Mouse (Mus musculus) heart, adult 2 months (tissue): Measurements from ENCODE around the gene Ttpal. TPM values are rescaled to one million over a fixed set of nuclear protein-coding genes. Genes with fewer than 3 reads are reported as not detected.

Experiments
- DNase-seq, 2 experiments: peaks; one replicate each; pipeline ENCODE4 v3.0.0; 2021
- H3K27ac ChIP-seq: fragments of 200-600 bp; 2 replicates; pipeline ENCODE4 v1.8.1; 2022
- H3K27me3 ChIP-seq: fragments of 200-500 bp; 2 replicates; pipeline ENCODE4 v1.6.1; 2012; ENCODE audit warnings: mild to moderate bottlenecking, low read length, inconsistent platforms, mixed read lengths; ENCODE audit not compliant: control insufficient read depth, insufficient read depth
- H3K36me3 ChIP-seq: fragments of 200-500 bp; 2 replicates; pipeline ENCODE4 v1.6.1; 2012; ENCODE audit warnings: low read length, inconsistent platforms; ENCODE audit not compliant: control insufficient read depth, insufficient read depth
- H3K4me1 ChIP-seq: fragments of 200-500 bp; 2 replicates; pipeline ENCODE4 v1.6.1; 2011; ENCODE audit warnings: low read length; ENCODE audit not compliant: control insufficient read depth, insufficient read depth
- H3K4me3 ChIP-seq: fragments of 200-600 bp; 2 replicates; pipeline ENCODE4 v1.8.1; 2022
- H3K79me2 ChIP-seq: fragments of 200-500 bp; replicated peaks from 2 replicates; pipeline ENCODE4 v1.6.1; 2012; ENCODE audit warnings: mild to moderate bottlenecking, inconsistent platforms, low read length, moderate library complexity, mixed read lengths; ENCODE audit not compliant: control insufficient read depth, insufficient read depth
- H3K9ac ChIP-seq: fragments of 200-500 bp; 2 replicates; pipeline ENCODE4 v1.6.1; 2012; ENCODE audit warnings: low read depth, mild to moderate bottlenecking, control low read depth, inconsistent platforms, low read length, mixed read lengths
- CTCF ChIP-seq: fragments of 200-600 bp; IDR thresholded peaks from 2 replicates; pipeline ENCODE4 v1.8.1; 2022; ENCODE audit warnings: antibody characterized with exemption, mild to moderate bottlenecking, moderate library complexity
- EP300 ChIP-seq: fragments of 200-500 bp; IDR thresholded peaks from 2 replicates; pipeline ENCODE4 v1.6.1; 2011; ENCODE audit warnings: low read depth, low read length, control low read depth; ENCODE audit not compliant: insufficient read depth
- POLR2A ChIP-seq: fragments of 200-500 bp; IDR thresholded peaks from 2 replicates; pipeline ENCODE4 v1.6.1; 2011; ENCODE audit warnings: mild to moderate bottlenecking, low read depth, low read length, control low read depth; ENCODE audit not compliant: insufficient read depth
- WGBS: fragments of 180-500 bp; shearing (Covaris S2); methylation state at CpG from one replicate; pipeline ENCODE4 v1.1.7; 2018; 5-methylcytosine and 5-hydroxymethylcytosine counted together
- intact Hi-C: fragments of 180-260 bp; cut with DNase I; formaldehyde crosslinking; loops from one replicate; pipeline ENCODE4 v1.15.1; 2025
- polyA plus RNA-seq: library from polyadenylated mRNA; depleted of rRNA; stranded (reverse); fragments of >200 nt; gene quantifications from 2 replicates; pipeline ENCODE4 v1.2.3, GENCODE M21; 2012
- total RNA-seq, 2 experiments: library from RNA; stranded (reverse); gene quantifications; 2 replicates each; pipeline ENCODE4 v1.2.3; 2021

Ttpal gene
- total and polyA plus RNA-seq, 3 experiments: 11.0 to 13.6 (median 11.0) TPM

DNA sequence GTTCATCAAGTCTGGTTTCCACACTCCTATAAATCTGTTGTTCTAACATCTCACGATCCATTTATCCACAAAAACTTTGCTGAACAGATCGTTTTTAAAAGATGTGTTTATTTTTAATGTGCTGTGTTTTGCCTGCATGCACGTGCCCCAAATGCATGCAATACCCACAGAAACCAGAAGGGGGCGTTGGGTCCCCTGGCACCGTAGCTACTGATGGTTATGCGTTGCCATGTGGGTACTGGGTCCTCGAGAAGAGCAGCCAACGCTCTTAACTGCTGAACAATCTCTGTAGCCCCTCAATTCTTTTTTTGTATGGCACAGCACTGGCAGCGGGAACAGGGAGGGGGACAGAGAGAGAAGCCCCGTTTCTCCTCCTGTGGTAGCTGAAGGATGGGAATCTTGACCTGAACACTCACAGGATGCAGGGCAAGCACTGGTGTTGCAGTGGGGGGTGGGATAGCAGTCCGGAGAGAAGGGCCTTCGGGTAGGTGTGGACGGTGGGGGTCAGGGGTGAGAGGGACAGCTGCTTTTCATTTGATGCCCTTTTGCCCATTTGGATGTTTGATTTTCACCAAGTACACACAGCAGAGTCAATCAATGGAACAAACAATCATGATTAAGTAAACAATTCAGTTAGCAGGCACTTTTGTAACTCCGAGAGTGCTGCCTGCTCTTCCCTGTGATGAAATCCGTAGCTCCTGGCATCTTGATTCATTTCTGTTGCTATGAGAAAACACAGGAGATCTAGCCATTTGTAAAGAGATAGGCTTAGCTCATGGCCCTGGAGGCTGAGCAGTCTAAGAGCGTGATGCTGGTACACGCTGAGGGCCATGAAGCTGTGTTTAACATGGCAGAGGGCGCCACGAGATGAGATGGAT lies 15.5 kb upstream of the Ttpal start:
- TF ChIP-seq POLR2A: no peak
- peak; percentile 76 for TF ChIP-seq CTCF
- no peak overlapping the region for H3K4me3 ChIP-seq
- H3K27ac ChIP-seq: no peak overlapping the region
- intact Hi-C loops: no loop called here
- H3K36me3 ChIP-seq: no peaks in the 10 kb centered on the region
- no peaks in the 10 kb centered on the region; the same call in 1 of the 2 replicates for H3K4me1 ChIP-seq
- no peaks in the 10 kb centered on the region for H3K27me3 ChIP-seq
- H3K79me2 ChIP-seq: no peaks in the 10 kb centered on the region
- H3K9ac ChIP-seq: no peak overlapping the region
- DNase-seq: no peak
- WGBS: 57% methylated on average over 19 of the region's 19 CpGs

GRCm38 (mm10) chr2:163587506-163587905 lies 14.6 kb upstream of the Ttpal start:
- 21% methylated on average over 5 of the region's 5 CpGs for WGBS
- TF ChIP-seq POLR2A (no peak), EP300 (no peak), CTCF (no peak)

GRCm38 (mm10) chr2:163590211-163590610 lies 11.9 kb upstream of the Ttpal start:
- 54% methylated on average over 12 of the region's 12 CpGs for WGBS
- TF ChIP-seq POLR2A (peak; percentile 19; the same call in 1 of the 2 replicates), CTCF (no peak)
- Histone ChIP-seq H3K4me3 (no peak overlapping the region), H3K27me3 (no peaks in the 10 kb centered on the region), H3K27ac (no peak overlapping the region), H3K36me3 (no peaks in the 10 kb centered on the region), H3K4me1 (peaks cover 8% of the 10 kb centered on the region), H3K9ac (no peak overlapping the region), H3K79me2 (no peaks in the 10 kb centered on the region)
- intact Hi-C loops: no loop called here
- peak in 1 of 2 experiments; percentile 18 for DNase-seq

More at GRCm38 (mm10) chr2:163587506-163587905, 14.6 kb upstream of the Ttpal start:
- H3K4me3 ChIP-seq: no peak overlapping the region
- H3K27me3 ChIP-seq: no peaks in the 10 kb centered on the region
- H3K9ac ChIP-seq: no peak overlapping the region
- no peak overlapping the region for H3K27ac ChIP-seq
- no peaks in the 10 kb centered on the region for H3K79me2 ChIP-seq
- H3K4me1 ChIP-seq: no peaks in the 10 kb centered on the region; the same call in 1 of the 2 replicates
- DNase-seq: no peak
- intact Hi-C loops: no loop called here
- H3K36me3 ChIP-seq: no peaks in the 10 kb centered on the region

DNA sequence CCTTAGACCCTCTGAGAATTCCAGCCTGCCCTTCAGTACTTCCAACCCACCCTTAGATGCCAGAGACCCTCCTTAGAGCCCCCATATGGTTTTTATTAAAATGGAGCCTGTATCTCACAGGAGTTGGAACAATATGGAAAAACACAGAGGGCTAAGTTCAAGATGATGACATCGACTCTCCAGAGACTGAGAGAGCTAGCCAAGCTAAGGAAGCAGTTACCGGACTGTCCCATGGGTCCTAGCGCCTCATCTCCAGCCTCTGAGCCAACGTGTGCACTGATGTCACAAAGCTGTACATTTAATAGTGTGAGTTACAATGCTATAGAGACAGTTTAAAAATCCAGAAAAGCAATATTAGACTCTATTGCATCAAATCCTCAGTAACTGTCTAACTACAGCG lies 11.1 kb upstream of the Ttpal start:
- no peaks in the 10 kb centered on the region for H3K27me3 ChIP-seq
- no peak for TF ChIP-seq POLR2A
- H3K27ac ChIP-seq: no peak overlapping the region
- no peak for DNase-seq
- H3K4me3 ChIP-seq: no peak overlapping the region
- peaks cover 3% of the 10 kb centered on the region; the same call in 1 of the 2 replicates for H3K36me3 ChIP-seq
- intact Hi-C loops: no loop called here
- H3K4me1 ChIP-seq: peaks cover 13% of the 10 kb centered on the region
- H3K9ac ChIP-seq: no peak overlapping the region
- WGBS: 55% methylated on average over 5 of the region's 5 CpGs
- H3K79me2 ChIP-seq: no peaks in the 10 kb centered on the region

GRCm38 (mm10) chr2:163592084-163592483 lies 10.0 kb upstream of the Ttpal start:
- H3K27ac ChIP-seq: no peak overlapping the region
- H3K36me3 ChIP-seq: peaks cover 11% of the 10 kb centered on the region
- peak; percentile 77 for TF ChIP-seq CTCF
- TF ChIP-seq POLR2A: no peak
- H3K27me3 ChIP-seq: no peaks in the 10 kb centered on the region
- no peaks in the 10 kb centered on the region for H3K79me2 ChIP-seq
- H3K4me1 ChIP-seq: peaks cover 23% of the 10 kb centered on the region
- DNase-seq: no peak
- WGBS: 73% methylated on average over 1 of the region's 1 CpGs
- H3K4me3 ChIP-seq: no peak overlapping the region
- intact Hi-C loops: no loop called here
- no peak overlapping the region for H3K9ac ChIP-seq

DNA sequence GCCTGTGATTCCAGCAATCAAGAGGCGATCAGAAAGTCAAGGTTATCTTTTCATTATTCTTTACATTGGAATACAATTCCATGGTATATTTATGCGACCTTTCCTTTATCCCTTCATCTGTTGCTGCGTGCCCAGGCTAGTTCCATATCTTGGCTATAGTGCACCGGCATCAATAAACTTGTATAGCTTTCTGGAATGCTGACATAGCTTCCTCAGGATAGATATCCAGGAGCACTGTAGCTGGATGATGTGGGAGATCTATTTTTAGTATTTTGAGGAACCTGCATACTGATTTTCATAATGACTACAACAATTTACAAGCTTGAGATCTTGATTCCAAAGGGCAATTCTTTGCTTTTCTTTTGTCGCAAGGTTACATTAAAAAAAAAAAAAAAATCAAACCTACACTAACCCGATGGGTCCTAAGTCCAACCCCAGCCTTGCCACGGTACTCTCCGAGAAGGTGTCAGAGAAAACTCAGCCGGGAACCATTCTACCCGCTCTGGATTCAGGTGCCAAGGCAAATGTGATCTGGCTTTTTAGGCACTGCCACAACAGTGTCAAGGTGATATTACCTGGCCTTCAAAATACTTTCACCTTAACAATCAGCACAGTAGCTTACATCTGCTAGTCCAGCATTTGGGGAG lies 8.4 kb upstream of the Ttpal start:
- DNase-seq: no peak
- WGBS: 84% methylated on average over 10 of the region's 10 CpGs
- peaks cover 25% of the 10 kb centered on the region for H3K4me1 ChIP-seq
- no peak overlapping the region for H3K9ac ChIP-seq
- TF ChIP-seq POLR2A (no peak), CTCF (no peak), EP300 (no peak)
- H3K27me3 ChIP-seq: no peaks in the 10 kb centered on the region
- peaks cover 11% of the 10 kb centered on the region for H3K36me3 ChIP-seq
- H3K4me3 ChIP-seq: no peak overlapping the region
- intact Hi-C loops: no loop called here
- no peak overlapping the region for H3K27ac ChIP-seq
- no peaks in the 10 kb centered on the region for H3K79me2 ChIP-seq
